Mouse (Mus musculus): Measurements from ENCODE around the gene Cd300ld4. TPM values are rescaled to one million over a fixed set of nuclear protein-coding genes. Genes with fewer than 3 reads are reported as not detected.

Cd300ld4 gene
- total RNA-seq (2023): not detected

DNA sequence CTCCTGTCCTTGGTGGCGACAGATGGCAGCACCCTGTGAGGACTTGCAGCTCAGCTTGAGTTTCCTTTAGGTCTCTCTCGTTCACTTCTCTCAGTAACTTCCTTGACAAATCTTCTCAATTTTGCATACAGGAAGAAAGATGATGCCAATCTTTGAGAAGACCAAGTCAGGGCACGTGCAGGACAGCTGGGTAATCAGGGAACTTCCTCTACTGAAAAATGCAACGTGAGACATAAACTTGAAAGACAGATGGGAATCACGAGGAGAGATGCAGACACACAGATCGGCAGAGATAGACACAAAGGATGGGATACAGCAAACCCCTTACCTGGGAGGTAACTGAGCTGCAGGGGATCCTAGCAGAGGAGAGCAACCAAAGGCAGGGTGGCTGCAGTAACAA lies at the start of gene Cd300ld4:
Gene Cd300ld4, minus strand, starts transcription at position 101 of the 400 bp plus-strand sequence.

GRCm38 (mm10) chr11:115062077-115062476 lies 35.3 kb upstream of the Cd300ld4 start, which contains the start of gene Cd300e:
Gene Cd300e, minus strand, starts transcription at chr11:115062177.

DNA sequence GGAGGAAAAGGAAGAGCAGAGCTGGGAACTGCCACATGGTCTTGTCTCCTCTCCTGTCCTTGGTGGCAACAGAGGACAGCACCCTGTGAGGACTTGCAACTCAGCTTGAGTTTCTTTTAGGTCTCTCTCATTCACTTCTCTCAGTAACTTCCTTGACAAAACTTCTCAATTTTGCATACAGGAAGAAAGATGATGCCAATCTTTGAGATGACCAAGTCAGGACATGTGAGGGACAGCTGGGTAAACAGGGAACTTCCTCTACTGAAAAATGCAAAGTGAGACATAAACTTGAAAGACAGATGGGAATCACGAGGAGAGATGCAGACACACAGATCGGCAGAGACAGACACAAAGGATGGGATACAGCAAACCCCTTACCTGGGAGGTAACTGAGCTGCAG lies 21.4 kb upstream of the Cd300ld4 start, which contains the start of gene Cd300ld3:
Gene Cd300ld3, minus strand, starts transcription at position 151 of the 400 bp plus-strand sequence.

GRCm38 (mm10) chr11:115037669-115038068 lies 10.9 kb upstream of the Cd300ld4 start, which contains the start of gene Cd300ld5:
Gene Cd300ld5, minus strand, starts transcription at chr11:115037769.

DNA sequence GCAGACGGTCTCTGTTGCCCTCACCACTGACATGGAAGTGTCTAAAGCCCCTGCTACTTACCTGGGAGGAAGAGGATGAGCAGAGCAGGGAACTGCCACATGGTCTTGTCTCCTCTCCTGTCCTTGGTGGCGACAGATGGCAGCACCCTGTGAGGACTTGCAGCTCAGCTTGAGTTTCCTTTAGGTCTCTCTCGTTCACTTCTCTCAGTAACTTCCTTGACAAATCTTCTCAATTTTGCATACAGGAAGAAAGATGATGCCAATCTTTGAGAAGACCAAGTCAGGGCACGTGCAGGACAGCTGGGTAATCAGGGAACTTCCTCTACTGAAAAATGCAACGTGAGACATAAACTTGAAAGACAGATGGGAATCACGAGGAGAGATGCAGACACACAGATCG lies 10.7 kb downstream of the Cd300ld4 start, which contains the start of gene Cd300ld2:
Gene Cd300ld2, minus strand, starts transcription at position 101 of the 400 bp plus-strand sequence.

GRCm38 (mm10) chr11:115001474-115002040 lies 25.3 kb downstream of the Cd300ld4 start, which contains the start of gene Cd300c2:
Gene Cd300c2, minus strand, starts transcription at chr11:115001880.

GRCm38 (mm10) chr11:114989793-114990192 lies 37.0 kb downstream of the Cd300ld4 start, which contains the start of gene Cd300ld:
Gene Cd300ld, minus strand, starts transcription at chr11:114989922.

Other genes with a start within 250 kb of the Cd300ld4 start
- gene Btbd17, start 231.1 kb downstream of the Cd300ld4 start, total RNA-seq (2023): not detected
- not detected for gene Gpr142, start 228.1 kb downstream of the Cd300ld4 start, total RNA-seq (2023)
- gene Gprc5c, start 175.9 kb downstream of the Cd300ld4 start, total RNA-seq (2023): 1 to 10 TPM; 2.4 to 4.4 TPM
- gene Cd300a, start 137.0 kb downstream of the Cd300ld4 start, total RNA-seq (2023): 10 to 100 TPM; 51.7 to 56.5 TPM
- gene Cd300lb, start 92.6 kb downstream of the Cd300ld4 start, total RNA-seq (2023): 100 to 1,000 TPM; 126 to 137 TPM
- gene Cd300c, start 57.9 kb downstream of the Cd300ld4 start, total RNA-seq (2023): under 1 TPM in 1 of 2 experiments, not detected in 1; 0.64 TPM
- gene Cd300ld, start 37.1 kb downstream of the Cd300ld4 start, total RNA-seq (2023): 10 to 100 TPM; 70.2 to 85.4 TPM
- gene Cd300c2, start 25.1 kb downstream of the Cd300ld4 start, total RNA-seq (2023): 10 to 100 TPM; 66.6 to 67.8 TPM
- gene Cd300ld2, start 10.8 kb downstream of the Cd300ld4 start, total RNA-seq (2023): not detected
- gene Cd300ld5, start 10.8 kb upstream of the Cd300ld4 start, total RNA-seq (2023): 10 to 100 TPM in 1 of 2 experiments, 1 to 10 TPM in 1; 9.3 to 19.0 TPM
- 10 to 100 TPM in 1 of 2 experiments, 1 to 10 TPM in 1; 9.5 to 21.5 TPM for gene Cd300ld3, start 21.4 kb upstream of the Cd300ld4 start, total RNA-seq (2023)
- 1 to 10 TPM in 1 of 2 experiments, under 1 TPM in 1; 0.90 to 1.7 TPM for gene Cd300e, start 35.2 kb upstream of the Cd300ld4 start, total RNA-seq (2023)
- gene Rab37, start 64.4 kb upstream of the Cd300ld4 start, total RNA-seq (2023): 10 to 100 TPM; 11.4 to 12.6 TPM
- gene Cd300lf, start 107.0 kb upstream of the Cd300ld4 start, total RNA-seq (2023): 100 to 1,000 TPM; 160 to 201 TPM
- 100 to 1,000 TPM; 142 to 143 TPM for gene Slc9a3r1, start 136.3 kb upstream of the Cd300ld4 start, total RNA-seq (2023)
- gene Tmem104, start 160.5 kb upstream of the Cd300ld4 start, total RNA-seq (2023): 10 to 100 TPM; 30.4 to 33.7 TPM
- gene Nat9, start 160.8 kb upstream of the Cd300ld4 start, total RNA-seq (2023): 10 to 100 TPM; 16.8 to 22.0 TPM
- gene Grin2c, start 240.2 kb upstream of the Cd300ld4 start, total RNA-seq (2023): not detected